Mouse (Mus musculus): ENCODE data around the gene Lrmda. TPM values are rescaled to one million over a fixed set of nuclear protein-coding genes. Genes with fewer than 3 reads are reported as not detected.

The Lrmda gene
- total RNA-seq, 2 experiments from 2014 or later: 11.2 to 12.6 TPM

DNA sequence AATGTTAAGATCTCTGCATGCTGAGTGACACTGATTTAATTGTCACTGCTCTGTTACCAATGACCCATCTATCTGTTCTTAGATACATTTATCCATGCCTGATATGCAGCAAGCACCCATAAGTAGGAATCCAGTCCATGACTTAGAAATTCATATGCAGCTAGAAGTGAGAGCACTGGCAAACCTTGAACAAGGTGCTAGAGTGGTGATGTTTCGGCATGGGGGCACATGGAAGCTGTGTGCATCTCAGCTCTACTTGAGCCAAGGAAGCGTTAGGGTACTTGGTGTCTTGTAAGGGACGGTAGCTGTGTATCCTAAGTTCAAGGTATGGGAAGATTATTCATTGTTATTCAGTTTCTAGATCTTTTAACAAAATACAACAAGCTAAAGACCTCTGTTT lies 896.0 kb downstream of the Lrmda start:
- no peak for ATAC-seq (ENCODE audit: poor library complexity, severe bottlenecking)

DNA sequence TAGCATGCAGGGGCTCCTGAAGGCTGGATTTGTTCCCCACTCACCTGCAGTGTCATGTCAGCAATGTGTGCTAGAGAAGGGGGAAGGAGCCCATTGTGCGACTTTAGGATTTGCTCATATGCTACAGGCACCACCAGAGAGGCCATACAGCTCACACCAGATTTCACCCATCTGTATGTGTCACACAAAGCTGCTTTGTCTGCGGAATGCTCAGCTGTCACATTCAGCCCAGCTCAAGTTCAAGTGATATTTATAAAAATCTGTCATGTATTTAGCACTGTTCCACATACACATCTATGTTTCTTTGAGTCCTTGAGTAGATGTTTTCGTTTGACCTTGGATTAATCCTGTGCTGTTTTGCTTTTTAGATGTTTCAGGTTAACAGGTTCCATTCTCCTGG lies 899.0 kb downstream of the Lrmda start:
- no peak for ATAC-seq (ENCODE audit: poor library complexity, severe bottlenecking)

DNA sequence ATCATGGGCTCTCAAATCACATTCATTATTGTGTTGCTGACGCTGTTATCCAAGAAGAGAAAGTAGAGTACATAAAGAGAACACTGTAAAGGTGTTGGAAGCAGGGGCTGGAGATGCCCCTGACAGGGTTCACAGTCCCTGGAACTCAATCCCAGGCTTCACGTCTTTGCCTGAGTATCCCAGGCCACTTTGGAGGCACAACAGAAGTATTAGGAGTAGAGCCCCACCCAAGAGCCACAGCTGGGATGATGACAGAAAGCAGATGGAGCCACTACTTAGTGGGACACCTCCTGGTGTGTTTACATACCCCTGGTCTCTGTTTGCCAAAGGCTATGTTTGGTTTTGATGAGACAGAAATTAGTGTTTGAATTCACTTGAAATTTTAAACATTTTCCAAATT lies 899.4 kb downstream of the Lrmda start:
- no peak for ATAC-seq (ENCODE audit: poor library complexity, severe bottlenecking)

DNA sequence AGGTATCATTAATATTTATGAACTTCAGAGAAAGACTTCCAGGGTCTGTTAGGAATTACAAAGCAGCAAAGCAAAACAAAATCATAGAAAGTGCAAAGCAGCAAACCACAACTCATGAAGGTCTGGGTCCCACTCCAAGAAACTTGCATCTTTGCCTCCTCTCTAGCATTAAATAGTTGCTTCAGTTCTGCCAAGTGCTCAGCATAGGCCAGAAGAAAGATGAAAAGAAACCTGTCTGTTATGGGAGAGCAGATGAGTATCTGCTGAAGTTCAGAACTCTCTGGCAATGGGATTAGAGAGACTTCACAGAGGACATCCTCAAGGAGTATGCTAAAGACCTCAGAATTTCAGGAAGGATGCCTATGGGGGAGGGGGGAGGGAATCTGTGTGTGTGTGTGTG lies 901.6 kb downstream of the Lrmda start:
- no peak for ATAC-seq (ENCODE audit: poor library complexity, severe bottlenecking)

DNA sequence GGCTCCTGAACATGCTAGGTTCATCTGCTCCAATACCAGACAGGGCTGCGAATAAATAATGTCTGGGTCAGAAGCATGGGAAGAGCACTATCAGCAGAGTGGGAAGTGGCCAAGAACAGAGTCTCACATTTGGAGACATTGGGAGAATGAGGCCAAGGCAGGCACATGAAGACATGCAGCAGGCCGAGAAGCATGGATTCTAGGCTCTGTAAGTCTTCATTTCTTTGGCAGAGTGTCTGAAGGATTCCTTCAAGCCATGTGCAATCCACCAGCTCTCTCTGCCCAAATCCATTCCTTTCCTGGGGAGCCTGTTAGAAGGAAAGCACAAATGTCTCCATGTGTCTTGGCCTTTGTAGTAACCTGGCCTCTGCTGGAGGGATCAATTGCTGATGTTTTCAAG lies 902.3 kb downstream of the Lrmda start:
- ATAC-seq (ENCODE audit: poor library complexity, severe bottlenecking): no peak

DNA sequence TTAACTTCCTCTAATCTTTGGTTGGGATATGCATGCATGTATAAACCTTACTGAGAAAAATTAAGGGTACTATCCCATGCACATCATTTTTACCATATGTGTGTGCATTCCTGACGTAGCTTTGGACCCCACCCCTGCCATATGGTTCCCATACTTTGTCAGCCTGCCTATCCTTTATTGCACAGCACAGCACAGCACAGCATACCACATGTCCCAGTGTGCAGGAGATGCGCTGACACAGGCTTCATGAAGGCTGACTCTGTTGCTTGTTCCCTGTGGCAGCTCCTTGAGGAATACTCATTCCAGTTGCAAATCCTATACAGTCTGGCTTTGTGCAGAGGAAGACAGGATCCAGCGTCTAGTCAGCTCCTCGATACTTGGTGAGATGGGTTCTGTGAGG lies 903.1 kb downstream of the Lrmda start:
- ATAC-seq (ENCODE audit: poor library complexity, severe bottlenecking): no peak

DNA sequence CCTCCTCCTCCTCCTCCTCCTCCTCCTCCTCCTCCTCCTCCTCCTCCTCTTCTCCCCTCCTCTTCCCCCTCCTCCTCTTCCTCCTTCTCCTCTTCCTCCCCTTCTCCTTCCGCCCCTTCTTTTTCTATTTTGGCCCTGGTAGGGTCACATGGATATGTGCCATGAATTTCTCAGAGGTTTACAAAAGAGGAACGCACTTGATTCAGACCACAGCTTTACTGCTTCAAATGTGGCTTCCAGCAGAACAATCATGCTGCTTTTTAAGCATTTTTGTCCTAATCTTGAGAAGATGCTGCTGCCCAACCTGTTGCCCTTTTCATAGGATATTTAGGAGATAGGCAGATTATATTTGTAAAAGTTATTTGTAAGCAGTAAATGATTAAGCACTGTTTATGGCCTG lies 903.7 kb downstream of the Lrmda start:
- no peak for ATAC-seq (ENCODE audit: poor library complexity, severe bottlenecking)

DNA sequence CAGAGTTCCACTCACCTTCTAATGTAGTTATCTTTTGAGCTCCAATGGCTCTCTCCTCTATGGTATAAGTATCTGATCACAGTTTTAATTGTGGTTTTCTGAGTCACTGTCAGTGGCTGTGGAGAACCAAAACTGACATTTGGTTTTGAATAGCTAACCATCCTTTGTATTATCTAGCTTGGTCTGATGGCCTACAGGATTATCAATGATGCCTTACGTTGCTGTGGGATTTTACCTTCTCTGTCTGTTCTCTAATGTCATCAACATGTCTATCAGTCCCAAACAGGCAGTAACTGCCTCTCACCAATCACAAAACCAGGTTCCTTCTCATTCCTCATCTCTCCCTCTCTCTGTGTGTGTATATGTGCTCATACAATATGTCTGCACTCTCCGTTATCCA lies 908.8 kb downstream of the Lrmda start:
- ATAC-seq (ENCODE audit: poor library complexity, severe bottlenecking): no peak

DNA sequence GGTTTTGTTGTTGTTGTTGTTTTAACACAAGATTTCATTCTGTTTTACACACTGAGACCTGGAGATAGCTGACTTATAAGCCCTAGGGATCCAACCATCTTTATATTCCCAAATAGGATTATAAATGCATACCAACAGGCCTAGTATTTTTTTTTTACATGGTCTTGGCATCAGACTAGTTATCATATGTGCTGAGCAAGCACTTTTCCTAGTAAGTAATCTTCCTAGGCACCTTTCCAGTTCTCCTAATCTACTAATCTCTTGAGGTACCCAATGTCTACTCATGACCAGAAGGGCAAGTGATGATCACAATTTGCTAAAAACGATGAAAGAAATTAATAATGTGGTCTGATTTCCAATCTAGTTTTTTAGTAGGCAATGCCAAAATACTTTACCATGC lies 909.2 kb downstream of the Lrmda start:
- no peak for ATAC-seq (ENCODE audit: poor library complexity, severe bottlenecking)

DNA sequence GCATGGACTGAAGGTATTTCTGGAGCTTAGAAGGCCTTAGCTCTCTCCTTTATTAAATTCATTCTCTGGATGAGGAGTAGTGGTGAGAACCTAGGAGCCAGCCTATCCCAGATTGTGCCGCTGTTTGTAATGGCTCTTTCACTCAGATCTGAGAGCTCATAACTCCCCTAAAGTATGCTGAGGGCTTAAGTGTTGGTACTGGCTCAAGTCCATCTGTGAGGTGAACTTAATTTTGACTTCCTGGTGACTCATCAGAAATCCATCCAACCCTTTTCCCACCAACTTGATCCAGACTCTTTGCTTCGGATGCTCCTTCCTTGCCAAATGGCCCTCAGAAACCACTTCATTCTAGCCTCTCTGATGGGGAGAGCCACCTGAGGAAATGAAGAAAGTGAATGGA lies 910.1 kb downstream of the Lrmda start:
- ATAC-seq (ENCODE audit: poor library complexity, severe bottlenecking): no peak

DNA sequence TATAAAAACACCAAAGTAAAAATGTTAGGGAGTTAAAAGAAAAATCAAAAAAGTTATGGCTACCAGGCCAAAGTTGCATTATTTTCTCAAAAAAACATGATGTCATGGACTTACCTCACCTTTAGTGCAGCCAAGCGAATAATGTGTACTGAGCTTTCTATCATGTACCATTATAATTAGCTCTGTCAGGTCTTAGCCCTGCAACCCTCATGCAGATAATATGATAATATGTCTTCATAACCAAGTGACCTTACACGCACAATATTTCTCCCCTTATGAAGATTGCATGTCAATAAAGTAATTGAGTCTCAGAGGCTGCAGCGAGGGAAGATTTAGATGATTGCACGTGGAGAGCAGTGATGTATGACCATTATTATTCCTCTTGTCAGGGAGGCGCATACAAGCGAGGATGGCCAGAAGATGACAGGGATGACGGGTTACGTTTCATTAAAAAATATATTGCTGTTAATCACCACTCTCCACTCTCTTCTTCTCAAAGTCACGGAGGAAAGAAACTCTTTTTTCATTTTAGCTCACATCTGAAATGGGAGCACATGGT lies 911.1 kb downstream of the Lrmda start:
- no peak for ATAC-seq (ENCODE audit: poor library complexity, severe bottlenecking)

DNA sequence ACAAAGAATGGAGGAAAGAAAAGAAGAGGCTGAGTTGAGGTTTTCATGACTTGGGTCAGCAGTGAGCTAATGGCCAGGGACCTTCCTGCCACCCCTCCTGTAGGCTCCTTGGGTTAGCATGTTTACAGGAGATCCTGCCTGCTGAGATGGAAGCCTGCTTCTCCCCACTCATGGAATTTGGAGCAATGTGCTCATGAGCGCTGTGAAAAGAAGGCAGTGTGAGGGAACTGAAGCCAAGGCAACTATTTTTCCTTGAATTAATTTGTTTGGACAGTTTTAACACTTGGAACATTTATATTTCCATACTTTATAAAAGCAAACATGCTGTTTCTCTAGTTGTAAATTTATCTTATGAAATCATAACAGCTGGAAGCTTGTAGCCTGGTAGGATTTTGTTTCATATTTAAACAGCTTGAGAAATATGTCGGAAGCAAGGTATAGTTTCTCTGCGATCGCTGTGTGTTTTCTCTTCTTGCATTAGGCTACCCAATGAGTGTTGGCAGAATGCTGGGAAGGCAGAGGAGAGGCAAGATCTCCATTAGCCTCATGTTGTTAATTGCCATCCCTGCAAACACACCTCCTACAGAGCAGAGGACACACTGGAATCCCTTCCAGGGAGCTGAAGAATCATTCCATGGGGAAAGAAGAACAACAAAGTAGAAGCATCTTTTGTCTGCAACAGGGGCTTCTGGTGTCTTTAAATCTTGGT lies 911.8 kb downstream of the Lrmda start:
- no peak for ATAC-seq (ENCODE audit: poor library complexity, severe bottlenecking)

DNA sequence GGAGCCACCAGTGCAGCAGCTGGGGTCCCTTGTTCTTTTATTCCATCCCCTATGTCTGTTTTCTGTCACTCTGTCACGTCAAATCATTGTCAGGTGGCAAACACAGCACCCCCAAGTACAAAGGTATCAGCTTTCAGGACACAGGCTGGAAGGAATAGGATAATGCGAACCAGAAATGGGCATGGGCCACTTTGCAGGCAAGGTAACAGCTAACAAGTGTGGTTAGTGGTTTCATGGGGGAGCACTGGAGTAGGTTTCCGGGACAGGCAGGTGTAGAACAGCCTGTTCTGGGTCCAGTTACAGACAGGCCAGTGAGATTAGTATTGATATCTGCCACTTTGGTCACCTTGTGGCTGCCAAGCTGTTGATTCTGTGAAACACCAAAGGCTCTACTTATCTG lies 917.2 kb downstream of the Lrmda start:
- ATAC-seq (ENCODE audit: poor library complexity, severe bottlenecking): no peak

DNA sequence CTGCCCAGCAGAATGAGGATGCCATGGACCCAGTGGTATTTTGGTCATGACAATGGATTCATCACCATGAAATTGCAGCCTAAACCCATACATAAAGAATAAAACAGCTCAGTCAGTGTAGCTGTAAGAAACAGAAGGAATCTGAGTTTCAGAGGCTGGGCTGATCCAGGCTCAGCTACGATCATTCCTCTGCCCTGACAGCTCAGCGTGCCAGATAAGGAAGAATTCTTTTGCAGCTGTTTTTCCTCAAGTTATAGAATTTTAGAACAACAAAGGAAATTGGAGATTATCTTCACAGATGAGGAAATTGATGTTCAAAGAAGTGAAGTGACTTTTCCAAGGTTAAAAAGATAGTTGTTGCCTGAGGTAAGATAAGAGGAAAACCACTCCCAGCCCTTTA lies 921.1 kb downstream of the Lrmda start:
- ATAC-seq (ENCODE audit: poor library complexity, severe bottlenecking): no peak

DNA sequence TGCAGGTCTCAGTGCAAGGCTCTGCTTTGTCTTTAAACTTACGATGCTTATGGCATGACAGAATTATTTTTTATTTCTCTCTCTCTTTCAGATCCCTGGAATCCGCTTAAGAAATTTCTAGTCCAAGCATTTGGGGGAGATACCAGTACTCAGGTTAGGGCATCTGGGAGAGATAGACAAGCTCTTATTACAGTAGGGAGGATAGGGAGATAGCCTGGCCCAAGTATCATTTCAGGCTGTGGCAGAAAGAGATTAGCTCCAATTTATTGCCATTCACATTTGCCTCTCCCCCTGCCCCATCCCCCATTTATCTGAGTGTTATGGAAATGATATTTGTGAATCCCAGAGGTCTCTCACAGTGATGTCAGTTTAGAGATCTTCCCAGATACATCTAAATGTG lies 923.1 kb downstream of the Lrmda start:
- no peak for ATAC-seq (ENCODE audit: poor library complexity, severe bottlenecking)

DNA sequence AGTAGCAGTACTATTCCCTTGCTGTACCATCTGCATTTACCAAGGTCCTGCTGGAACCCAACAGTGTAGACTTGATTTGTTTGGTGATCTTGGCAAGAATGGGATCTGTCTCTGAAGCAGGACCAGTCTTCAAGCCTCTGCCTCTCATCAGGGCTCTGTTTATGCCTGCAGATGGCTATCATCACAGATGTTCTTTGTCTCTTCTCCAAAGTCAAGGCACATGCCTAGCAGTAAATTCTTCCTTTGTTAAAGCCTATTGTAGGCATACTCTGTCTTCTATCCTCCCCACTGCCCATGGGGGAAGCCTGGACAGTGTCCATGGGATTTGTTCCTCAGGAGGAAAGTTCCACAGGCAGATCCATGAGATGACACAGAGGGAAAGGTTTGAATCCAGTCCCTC lies 930.0 kb downstream of the Lrmda start:
- no peak for ATAC-seq (ENCODE audit: poor library complexity, severe bottlenecking)

DNA sequence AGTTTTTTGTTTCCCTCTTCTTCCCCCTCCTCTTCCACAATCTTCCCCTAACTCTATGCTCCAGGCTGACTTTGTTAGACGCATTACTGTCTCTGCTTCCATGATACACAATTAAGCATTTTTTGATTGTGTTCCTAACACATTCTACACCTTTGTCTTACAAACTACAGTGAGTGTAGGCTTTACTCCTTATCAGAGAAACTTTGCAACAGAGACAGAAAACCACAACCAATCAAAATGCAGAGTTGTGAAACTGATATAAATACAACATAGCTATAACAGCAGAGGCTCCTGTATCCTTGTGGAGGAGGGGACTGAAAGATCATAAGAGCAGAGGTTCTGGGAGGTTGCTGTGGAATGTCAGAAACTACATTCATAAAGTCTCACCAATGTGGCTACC lies 933.5 kb downstream of the Lrmda start:
- ATAC-seq (ENCODE audit: poor library complexity, severe bottlenecking): no peak

DNA sequence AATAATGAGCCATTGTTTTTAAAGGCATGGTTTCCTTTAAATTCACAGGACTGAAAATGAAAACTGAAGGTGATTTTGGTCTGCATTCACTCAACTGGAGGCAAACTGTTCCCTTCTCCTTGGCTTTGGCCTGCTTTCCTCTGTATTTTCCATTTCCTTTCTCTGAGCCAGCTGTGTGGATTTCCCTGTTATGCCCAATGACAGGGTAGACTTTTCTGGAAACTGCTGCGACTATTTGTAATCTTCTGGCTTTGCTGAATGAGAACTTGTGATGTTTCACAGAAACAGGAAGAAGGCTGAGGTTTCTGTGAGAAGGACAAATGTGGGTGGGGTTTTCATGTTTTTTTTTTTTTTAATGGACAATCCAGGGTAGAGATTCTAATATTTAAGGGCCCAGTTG lies 940.7 kb downstream of the Lrmda start:
- ATAC-seq (ENCODE audit: poor library complexity, severe bottlenecking): no peak

DNA sequence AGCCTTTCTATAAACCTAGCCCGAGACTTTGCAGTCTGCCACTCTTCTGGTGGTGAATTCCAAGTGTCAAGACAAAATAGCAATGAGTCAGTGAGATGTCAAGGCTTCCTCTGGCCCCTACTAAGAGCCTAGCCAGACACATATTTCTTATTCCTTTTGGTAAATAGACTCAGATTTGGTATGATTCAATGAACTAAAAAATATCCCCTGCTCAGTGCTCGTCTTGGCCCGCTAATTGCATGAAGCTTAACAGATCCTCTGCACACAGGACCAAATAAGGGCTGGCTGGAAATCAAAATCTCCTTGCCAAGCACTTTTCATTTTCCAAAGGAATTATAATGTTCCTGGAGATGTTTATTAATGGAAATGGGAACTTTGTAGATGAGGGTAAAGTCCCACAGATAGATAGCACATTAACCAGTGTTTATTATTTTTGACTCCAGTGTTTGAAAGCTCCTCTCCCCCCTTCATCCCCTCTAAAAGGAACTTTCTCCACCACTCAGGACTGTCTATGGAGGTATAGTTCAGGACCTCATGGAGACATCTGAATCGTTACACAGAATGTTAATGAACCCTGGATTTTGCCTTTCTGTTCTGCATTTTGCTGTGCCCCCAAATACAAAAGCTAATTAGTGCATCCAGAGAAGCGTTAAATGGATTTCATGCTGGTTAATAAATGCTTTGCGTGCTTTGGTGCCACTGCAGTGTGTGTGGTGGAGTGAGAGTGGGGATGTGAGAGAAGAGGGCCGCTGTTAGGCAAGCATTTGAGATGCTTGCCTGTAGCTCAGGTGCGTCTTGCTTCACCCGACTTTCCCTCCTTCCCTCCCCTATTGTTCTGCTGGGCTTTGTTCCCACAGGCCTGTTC lies 945.5 kb downstream of the Lrmda start:
- no peak for ATAC-seq (ENCODE audit: poor library complexity, severe bottlenecking)

DNA sequence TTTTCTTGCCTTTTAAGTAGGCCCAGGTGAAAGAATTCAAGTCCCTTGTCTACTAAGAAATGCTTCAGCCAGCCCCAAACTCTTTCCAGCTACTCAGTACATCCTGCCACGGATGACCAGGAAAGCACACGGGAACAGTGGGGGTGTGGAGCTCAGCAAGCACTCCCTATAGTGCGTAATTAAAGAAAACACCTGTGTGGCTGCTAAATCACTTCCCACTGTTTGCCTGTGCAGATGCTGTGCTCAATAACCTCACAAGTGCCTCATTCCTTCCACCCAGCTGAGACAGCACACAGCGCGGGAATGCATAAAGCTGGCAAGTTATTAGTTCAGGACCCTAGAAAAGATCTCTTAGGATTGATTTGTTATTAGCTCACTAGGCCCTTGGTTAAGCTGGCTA lies 949.2 kb downstream of the Lrmda start:
- ATAC-seq (ENCODE audit: poor library complexity, severe bottlenecking): no peak

DNA sequence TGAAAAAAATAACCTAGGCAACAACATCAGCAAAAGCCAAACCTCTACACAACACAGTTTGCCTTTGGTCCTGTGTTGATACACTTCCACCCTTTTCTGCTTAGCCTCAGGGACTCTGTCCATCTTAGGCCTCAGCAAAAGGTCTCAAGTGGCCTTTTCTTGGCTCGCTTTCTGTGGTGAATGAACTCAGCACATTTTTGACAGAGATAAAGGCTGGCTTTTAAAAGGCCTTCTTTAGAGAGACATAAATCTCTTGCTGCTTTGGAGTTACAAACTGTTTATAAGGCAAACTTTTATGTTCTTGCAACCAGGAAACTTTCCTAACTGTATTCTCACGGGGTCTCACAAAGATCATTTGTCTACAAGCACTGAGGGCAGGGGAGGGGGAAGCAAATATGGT lies 967.2 kb downstream of the Lrmda start:
- no peak for ATAC-seq (ENCODE audit: poor library complexity, severe bottlenecking)

DNA sequence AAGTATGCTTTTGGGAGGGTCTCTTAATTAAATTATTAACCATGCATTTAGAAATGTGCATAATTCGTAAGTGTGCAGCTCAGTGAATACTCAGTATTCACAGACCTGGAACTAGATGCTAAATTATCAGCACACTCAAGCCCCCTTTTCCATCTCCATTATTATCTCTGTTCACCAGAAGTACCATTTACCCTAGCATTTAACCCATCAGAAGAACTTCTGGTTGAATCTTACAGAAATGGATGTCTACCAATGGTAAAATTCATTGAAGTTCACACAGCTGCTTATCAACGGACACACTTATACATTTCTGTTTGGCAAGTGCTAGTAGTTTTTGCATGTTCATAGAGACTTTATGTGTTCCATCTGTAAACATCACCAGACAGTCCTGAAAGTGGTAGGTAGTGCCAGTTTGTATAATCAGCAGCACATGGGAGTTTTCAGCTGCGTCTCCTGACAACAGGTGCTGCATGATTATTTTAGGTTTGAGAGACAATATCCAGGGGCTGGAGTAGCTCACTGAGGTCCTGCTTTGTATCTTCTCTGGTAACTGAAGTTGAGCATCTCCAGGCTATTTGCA lies 968.7 kb downstream of the Lrmda start:
- no peak for ATAC-seq (ENCODE audit: poor library complexity, severe bottlenecking)

Data from megakaryocyte, adult 5-6 weeks (primary cell).